Comparison of ENCODE assay signal across 23 mouse cellular contexts in the genomic region with DNA sequence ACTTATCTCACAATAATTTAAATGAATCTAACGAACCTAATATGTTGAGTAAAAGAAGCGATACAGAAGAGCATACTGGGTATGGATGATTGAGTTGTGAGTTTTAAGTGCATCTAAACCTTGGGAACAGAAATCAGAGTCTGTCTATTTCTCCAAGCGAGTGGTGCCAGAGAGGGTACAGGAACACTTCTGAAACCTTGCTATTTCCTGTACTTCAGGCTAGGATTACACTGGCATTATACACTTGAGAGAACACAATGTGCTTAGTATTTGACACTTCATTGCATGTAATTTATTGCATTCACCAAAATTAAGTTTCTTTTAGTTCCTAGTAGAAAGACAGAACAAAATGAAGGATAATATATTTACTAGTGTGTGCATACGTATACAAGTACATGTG. TPM values are rescaled to one million over a fixed set of nuclear protein-coding genes. Genes with fewer than 3 reads are reported as not detected.
DNase-seq lines count a peak whose midpoint lies in the region; ATAC-seq and TF ChIP-seq lines count a peak whose summit lies in the region.
"Had no signal": no experiment of that assay in that cellular context is flagged by ENCODE, and none has a peak within 500 bp of the region (broad histone marks: within the 10 kb centered on the region; RNA-seq: fewer than 3 reads in every experiment).

No protein-coding gene starts in this region.

- no peaks in the 10 kb centered on the region for H3K9me3 ChIP-seq in kidney, embryonic 14.5 days (ENCODE audit: control insufficient read depth, low read length)
- H3K9me3 ChIP-seq in kidney, embryonic 15.5 days (replicated peaks): no peaks in the 10 kb centered on the region
- H3K9me3 ChIP-seq in kidney, embryonic 16.5 days (ENCODE audit: low read length): no peaks in the 10 kb centered on the region
- H3K9me3 ChIP-seq in kidney, postnatal 0 days (replicated peaks; ENCODE audit: low read length): no peaks in the 10 kb centered on the region
- H3K9me3 ChIP-seq: G1E had no signal

- no peak for DNase-seq in kidney, postnatal 4 days
- DNase-seq in kidney, postnatal 25 days: no peak
- DNase-seq in kidney, adult 9 months: no peak
- DNase-seq in kidney, postnatal 0 days (ENCODE audit: low spot score): peak; percentile 76
- DNase-seq in kidney, postnatal 36 days: no peak
- DNase-seq: adrenal gland, adult 2 months; adrenal gland, adult 8-10 months; adrenal gland, postnatal 10 days; adrenal gland, postnatal 14 days; adrenal gland, postnatal 25 days; adrenal gland, postnatal 36 days; B cell, adult 2 months; cerebellum, adult 11 months; cerebellum, adult 11-12 months had no signal

- ATAC-seq in kidney, embryonic 14.5 days (ENCODE audit: low FRiP score, low TSS enrichment): peak; percentile 76; the same call in 1 of the 2 replicates
- ATAC-seq in kidney, embryonic 15.5 days (replicated peaks; ENCODE audit: low FRiP score): peak; percentile 82
- ATAC-seq in kidney, embryonic 16.5 days (ENCODE audit: low FRiP score, low TSS enrichment): peak; percentile 82; the same call in 1 of the 2 replicates
- ATAC-seq in kidney, postnatal 0 days (replicated peaks; ENCODE audit: low FRiP score, low read depth): peak; percentile 49; the same call in 1 of the 2 replicates
- ATAC-seq: activated CD4-positive, CD25-positive, alpha-beta regulatory T cell, adult 4 months; CD4-positive, CD25-positive, alpha-beta regulatory T cell, adult 4 months; Patski had no signal

- TF ChIP-seq CTCF in kidney, postnatal 0 days (IDR thresholded peaks at IDR 0.05; ENCODE audit: low read depth): no peak

- H3K9ac ChIP-seq in kidney, embryonic 14.5 days (ENCODE audit: low read depth, low read length): no peak overlapping the region
- no peak overlapping the region for H3K9ac ChIP-seq in kidney, embryonic 15.5 days
- H3K9ac ChIP-seq in kidney, embryonic 16.5 days (replicated peaks; ENCODE audit: low read length): no peak overlapping the region
- no peak overlapping the region for H3K9ac ChIP-seq in kidney, postnatal 0 days (ENCODE audit: low read depth, low read length)

- 66% methylated on average over 4 of the region's 4 CpGs for WGBS in kidney, embryonic 14.5 days
- 63% methylated on average over 4 of the region's 4 CpGs for whole genome bisulfite sequencing in kidney, embryonic 15.5 days
- WGBS in kidney, embryonic 16.5 days: 59% methylated on average over 4 of the region's 4 CpGs
- 47% methylated on average over 4 of the region's 4 CpGs for WGBS in kidney, postnatal 0 days

- no peaks in the 10 kb centered on the region for H3K27me3 ChIP-seq in kidney, embryonic 14.5 days (ENCODE audit: control insufficient read depth, insufficient read depth, low read length)
- no peaks in the 10 kb centered on the region for H3K27me3 ChIP-seq in kidney, embryonic 15.5 days
- H3K27me3 ChIP-seq in kidney, embryonic 16.5 days (ENCODE audit: insufficient read depth, low read length): no peaks in the 10 kb centered on the region
- no peaks in the 10 kb centered on the region for H3K27me3 ChIP-seq in kidney, postnatal 0 days (ENCODE audit: insufficient read depth, low read length)
- H3K27me3 ChIP-seq: CH12.LX had no signal

- no peak overlapping the region for H3K4me3 ChIP-seq in kidney, embryonic 14.5 days (ENCODE audit: low read length)
- H3K4me3 ChIP-seq in kidney, embryonic 15.5 days (replicated peaks): no peak overlapping the region
- H3K4me3 ChIP-seq in kidney, embryonic 16.5 days (ENCODE audit: low read length): no peak overlapping the region
- H3K4me3 ChIP-seq in kidney, postnatal 0 days (replicated peaks; ENCODE audit: low read depth, low read length): no peak overlapping the region

- no peak overlapping the region for H3K27ac ChIP-seq in kidney, embryonic 14.5 days (ENCODE audit: low read depth, low read length)
- H3K27ac ChIP-seq in kidney, embryonic 15.5 days: no peak overlapping the region
- H3K27ac ChIP-seq in kidney, embryonic 16.5 days (ENCODE audit: low read length): no peak overlapping the region
- H3K27ac ChIP-seq in kidney, postnatal 0 days: no peak overlapping the region

- H3K4me1 ChIP-seq in kidney, embryonic 14.5 days (ENCODE audit: control insufficient read depth, insufficient read depth, low read length): no peaks in the 10 kb centered on the region
- H3K4me1 ChIP-seq in kidney, embryonic 15.5 days: no peaks in the 10 kb centered on the region
- no peaks in the 10 kb centered on the region for H3K4me1 ChIP-seq in kidney, embryonic 16.5 days (ENCODE audit: insufficient read depth, low read length)
- H3K4me1 ChIP-seq in kidney, postnatal 0 days (replicated peaks; ENCODE audit: insufficient read depth, low read length): no peaks in the 10 kb centered on the region

- H3K4me2 ChIP-seq in kidney, embryonic 14.5 days (replicated peaks; ENCODE audit: low read depth, low read length): no peak overlapping the region
- no peak overlapping the region for H3K4me2 ChIP-seq in kidney, embryonic 15.5 days
- no peak overlapping the region for H3K4me2 ChIP-seq in kidney, embryonic 16.5 days (replicated peaks; ENCODE audit: low read depth, low read length)
- H3K4me2 ChIP-seq in kidney, postnatal 0 days (ENCODE audit: low read length): no peak overlapping the region

- no peaks in the 10 kb centered on the region for H3K36me3 ChIP-seq in kidney, embryonic 14.5 days (ENCODE audit: control insufficient read depth, insufficient read depth, low read length)
- no peaks in the 10 kb centered on the region for H3K36me3 ChIP-seq in kidney, embryonic 15.5 days
- H3K36me3 ChIP-seq in kidney, embryonic 16.5 days (ENCODE audit: insufficient read depth, low read length): no peaks in the 10 kb centered on the region
- no peaks in the 10 kb centered on the region for H3K36me3 ChIP-seq in kidney, postnatal 0 days (ENCODE audit: insufficient read depth, low read length)
- H3K36me3 ChIP-seq: G1E had no signal

RNA-seq across cellular contexts. Expression of a gene that starts 54.0 kb away (rescaled TPM):
- polyA plus RNA-seq in kidney, embryonic 14.5 days (2014; fragmentation: Nextera tagmentation; extraction: Ambion mirVana): 0.50 and 0.96 TPM in 2 replicates
- polyA plus RNA-seq in kidney, embryonic 15.5 days (2015; fragmentation: Nextera tagmentation; extraction: Ambion mirVana): 0.55 and 1.1 TPM in 2 replicates
- 0.69 and 0.72 TPM in 2 replicates for polyA plus RNA-seq in kidney, embryonic 16.5 days (2015; fragmentation: Nextera tagmentation; extraction: Ambion mirVana)
- 0.64 and 0.77 TPM in 2 replicates for polyA plus RNA-seq in kidney, postnatal 0 days (2015; fragmentation: Nextera tagmentation; extraction: Ambion mirVana)
- polyA plus RNA-seq: activated CD4-positive, CD25-positive, alpha-beta regulatory T cell, adult 4 months; C2C12; CD4-positive, CD25-positive, alpha-beta regulatory T cell, adult 4 months; G1E had no signal
